Mouse (Mus musculus): ENCODE results near the gene Slc4a1. TPM values are rescaled to one million over a fixed set of nuclear protein-coding genes. Genes with fewer than 3 reads are reported as not detected.

The Slc4a1 gene
- polyA plus RNA-seq, 1 experiment from 2014 or later, result 913 TPM

DNA sequence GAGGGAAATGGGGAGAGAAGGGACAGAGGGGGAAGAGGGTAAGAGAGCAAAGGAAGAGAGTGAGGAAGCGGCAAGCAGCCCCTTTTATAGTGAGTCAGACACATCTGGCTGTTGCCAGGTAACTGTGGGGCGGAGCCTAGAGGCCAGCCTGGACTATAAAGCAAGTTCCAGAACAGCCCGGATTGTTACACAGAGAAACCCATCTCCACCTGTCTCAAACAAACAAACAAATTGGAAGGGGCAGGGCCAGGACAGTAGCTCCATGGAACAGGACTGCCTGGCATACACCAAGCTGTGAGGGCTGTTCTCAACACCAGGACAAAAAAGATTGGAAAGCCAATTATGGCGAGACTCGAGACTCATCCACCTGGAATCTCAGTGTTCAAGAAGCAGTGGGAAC, 19.1 kb downstream of the Slc4a1 start:
- H3K4me3 ChIP-seq, result no peak overlapping the region
- H3K4me1 ChIP-seq, result peaks cover 17% of the 10 kb centered on the region; the same call in 1 of the 2 replicates
- H3K27me3 ChIP-seq (replicated peaks), result peaks cover 16% of the 10 kb centered on the region; the same call in 1 of the 2 replicates
- H3K9ac ChIP-seq, result no peak overlapping the region
- peaks cover 33% of the 10 kb centered on the region for H3K36me3 ChIP-seq
- WGBS (ENCODE audit: insufficient replicate concordance), result 65% methylated on average over 5 of the region's 5 CpGs
- H3K9me3 ChIP-seq (replicated peaks), result no peaks in the 10 kb centered on the region
- H3K27ac ChIP-seq, result peak overlapping the region; percentile 5; the same call in 1 of the 2 replicates
- H3K4me2 ChIP-seq, result no peak overlapping the region
- no peak for ATAC-seq

DNA sequence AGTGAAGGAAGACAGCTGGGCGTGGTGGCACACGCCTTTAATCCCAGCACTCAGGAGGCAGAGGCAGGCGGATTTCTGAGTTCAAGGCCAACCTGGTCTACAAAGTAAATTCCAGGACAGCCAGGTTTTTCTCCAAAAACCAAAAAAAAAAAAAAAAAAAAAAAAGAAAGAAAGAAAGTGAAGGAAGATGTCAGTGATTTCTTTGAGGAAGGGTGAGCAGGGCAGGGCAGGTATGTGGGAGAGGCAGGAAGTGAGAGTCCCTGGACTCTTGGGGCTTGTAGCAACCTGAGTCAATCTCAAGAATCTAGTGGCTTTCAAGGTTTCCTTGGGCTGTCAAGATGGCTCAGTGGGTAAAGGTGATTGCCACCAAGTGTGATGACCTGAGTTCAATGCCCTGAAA, 21.5 kb downstream of the Slc4a1 start:
- Histone ChIP-seq H3K4me2 (no peak overlapping the region), H3K9me3 (replicated peaks) (peaks cover 3% of the 10 kb centered on the region; the same call in 1 of the 2 replicates), H3K27ac (no peak overlapping the region), H3K4me3 (no peak overlapping the region), H3K9ac (no peak overlapping the region), H3K36me3 (peaks cover 9% of the 10 kb centered on the region), H3K27me3 (replicated peaks) (peaks cover 4% of the 10 kb centered on the region; the same call in 1 of the 2 replicates), H3K4me1 (no peaks in the 10 kb centered on the region)
- WGBS (ENCODE audit: insufficient replicate concordance), result 59% methylated on average over 3 of the region's 3 CpGs
- no peak for ATAC-seq

DNA sequence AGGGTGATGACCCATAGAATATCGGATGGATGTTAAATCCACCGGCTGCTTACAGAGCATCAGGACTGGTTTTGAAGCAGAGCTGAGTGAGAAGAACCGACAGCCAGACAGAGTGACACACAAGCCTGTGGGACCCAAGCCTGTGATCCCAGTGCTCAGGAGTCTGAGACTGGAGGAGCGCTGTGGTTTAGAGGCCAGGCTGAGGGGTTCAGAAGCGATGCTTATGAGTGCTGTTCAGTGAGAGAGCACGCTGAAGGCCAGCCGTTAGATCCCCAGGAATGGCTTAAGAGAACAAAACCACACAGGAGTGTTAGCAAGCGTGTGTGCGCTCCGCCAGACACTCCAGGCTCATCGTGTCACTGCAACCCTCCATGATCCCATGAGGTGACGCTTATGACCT, 23.3 kb downstream of the Slc4a1 start:
- no peak overlapping the region for H3K9ac ChIP-seq

DNA sequence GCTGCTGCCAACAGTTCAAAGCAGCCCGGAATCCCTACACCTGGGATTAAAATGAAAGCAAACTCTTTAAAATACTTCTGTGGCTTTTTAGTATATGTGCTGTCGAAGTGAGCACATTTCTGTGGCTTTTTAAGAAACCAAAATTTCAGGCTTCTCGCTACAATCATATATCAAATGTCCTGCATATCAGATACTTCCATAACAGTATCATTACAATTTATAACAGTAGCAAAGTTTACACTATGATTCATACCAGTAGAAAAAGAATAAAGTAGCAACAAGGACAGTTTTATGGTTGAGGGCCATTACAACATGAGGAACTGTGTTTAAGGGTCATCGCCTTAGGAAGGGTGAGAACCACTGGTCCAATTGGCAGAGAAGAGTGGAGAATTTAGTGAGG, 24.9 kb downstream of the Slc4a1 start:
- Histone ChIP-seq H3K27me3 (replicated peaks) (peaks cover 21% of the 10 kb centered on the region; the same call in 1 of the 2 replicates), H3K4me1 (0 out of 2 replicates have a peak, but pooled peaks cover 1% of the 10 kb centered on the region), H3K27ac (no peak overlapping the region), H3K4me2 (no peak overlapping the region), H3K4me3 (no peak overlapping the region), H3K36me3 (no peaks in the 10 kb centered on the region), H3K9me3 (replicated peaks) (peaks cover 3% of the 10 kb centered on the region; the same call in 1 of the 2 replicates), H3K9ac (no peak overlapping the region)
- ATAC-seq, result no peak
- 77% methylated on average over 4 of the region's 4 CpGs for WGBS (ENCODE audit: insufficient replicate concordance)

More for the DNA sequence above, 23.3 kb downstream of the Slc4a1 start:
- Histone ChIP-seq H3K4me3 (no peak overlapping the region), H3K9me3 (replicated peaks) (peaks cover 3% of the 10 kb centered on the region; the same call in 1 of the 2 replicates), H3K36me3 (no peaks in the 10 kb centered on the region), H3K4me1 (no peaks in the 10 kb centered on the region), H3K27ac (no peak overlapping the region), H3K27me3 (replicated peaks) (peaks cover 14% of the 10 kb centered on the region; the same call in 1 of the 2 replicates), H3K4me2 (no peak overlapping the region)
- ATAC-seq, result no peak
- 69% methylated on average over 12 of the region's 12 CpGs for WGBS (ENCODE audit: insufficient replicate concordance)

DNA sequence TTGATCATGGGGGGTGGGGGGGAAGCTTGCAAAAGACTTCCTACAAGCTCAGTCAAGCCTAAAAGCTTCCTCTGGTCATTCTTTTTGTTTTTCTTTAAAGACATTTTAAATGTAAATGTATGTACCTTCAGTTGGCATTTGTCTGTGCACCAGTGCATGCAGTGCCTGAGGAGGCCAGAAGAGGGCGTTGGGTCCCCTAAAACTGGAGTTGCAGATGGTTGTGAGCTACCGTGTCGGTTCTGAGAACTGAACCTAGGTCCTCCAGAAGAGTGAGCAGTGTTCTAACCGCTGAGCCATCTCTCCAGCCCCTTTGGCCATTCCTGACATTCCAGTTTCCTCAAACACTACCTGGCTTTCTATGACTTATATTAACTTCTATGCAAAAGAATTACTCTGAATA, 26.4 kb downstream of the Slc4a1 start:
- 53% methylated on average over 4 of the region's 4 CpGs for WGBS (ENCODE audit: insufficient replicate concordance)
- Histone ChIP-seq H3K4me1 (0 out of 2 replicates have a peak, but pooled peaks cover 4% of the 10 kb centered on the region), H3K9me3 (replicated peaks) (peaks cover 3% of the 10 kb centered on the region; the same call in 1 of the 2 replicates), H3K9ac (no peak overlapping the region), H3K36me3 (no peaks in the 10 kb centered on the region), H3K4me2 (no peak overlapping the region), H3K27me3 (replicated peaks) (peaks cover 29% of the 10 kb centered on the region; the same call in 1 of the 2 replicates), H3K4me3 (no peak overlapping the region), H3K27ac (no peak overlapping the region)
- ATAC-seq, result no peak

GRCm38 (mm10) chr11:102339195-102339594, 26.8 kb downstream of the Slc4a1 start:
- WGBS (ENCODE audit: insufficient replicate concordance), result 81% methylated on average over 11 of the region's 11 CpGs
- no peak for ATAC-seq

GRCm38 (mm10) chr11:102338561-102338960, 27.4 kb downstream of the Slc4a1 start:
- no peak for ATAC-seq
- 25% methylated on average over 3 of the region's 3 CpGs for WGBS (ENCODE audit: insufficient replicate concordance)
- H3K9ac ChIP-seq, result no peak overlapping the region

More at GRCm38 (mm10) chr11:102339195-102339594, 26.8 kb downstream of the Slc4a1 start:
- Histone ChIP-seq H3K27ac (no peak overlapping the region), H3K4me2 (no peak overlapping the region), H3K4me3 (no peak overlapping the region), H3K9me3 (replicated peaks) (peaks cover 3% of the 10 kb centered on the region; the same call in 1 of the 2 replicates), H3K9ac (no peak overlapping the region), H3K27me3 (replicated peaks) (peaks cover 29% of the 10 kb centered on the region; the same call in 1 of the 2 replicates), H3K4me1 (0 out of 2 replicates have a peak, but pooled peaks cover 4% of the 10 kb centered on the region), H3K36me3 (no peaks in the 10 kb centered on the region)

GRCm38 (mm10) chr11:102337921-102338320, 28.1 kb downstream of the Slc4a1 start:
- Histone ChIP-seq H3K4me3 (no peak overlapping the region), H3K9ac (no peak overlapping the region), H3K27me3 (replicated peaks) (peaks cover 29% of the 10 kb centered on the region; the same call in 1 of the 2 replicates), H3K4me2 (no peak overlapping the region), H3K36me3 (no peaks in the 10 kb centered on the region), H3K27ac (no peak overlapping the region), H3K4me1 (0 out of 2 replicates have a peak, but pooled peaks cover 4% of the 10 kb centered on the region), H3K9me3 (replicated peaks) (peaks cover 3% of the 10 kb centered on the region; the same call in 1 of the 2 replicates)
- WGBS (ENCODE audit: insufficient replicate concordance), result 57% methylated on average over 1 of the region's 1 CpGs
- ATAC-seq, result no peak

More at GRCm38 (mm10) chr11:102338561-102338960, 27.4 kb downstream of the Slc4a1 start:
- H3K9me3 ChIP-seq (replicated peaks), result peaks cover 3% of the 10 kb centered on the region; the same call in 1 of the 2 replicates
- H3K27me3 ChIP-seq (replicated peaks), result peaks cover 29% of the 10 kb centered on the region; the same call in 1 of the 2 replicates
- H3K4me2 ChIP-seq, result no peak overlapping the region
- no peak overlapping the region for H3K27ac ChIP-seq
- H3K36me3 ChIP-seq, result no peaks in the 10 kb centered on the region
- no peak overlapping the region for H3K4me3 ChIP-seq
- H3K4me1 ChIP-seq, result 0 out of 2 replicates have a peak, but pooled peaks cover 4% of the 10 kb centered on the region

DNA sequence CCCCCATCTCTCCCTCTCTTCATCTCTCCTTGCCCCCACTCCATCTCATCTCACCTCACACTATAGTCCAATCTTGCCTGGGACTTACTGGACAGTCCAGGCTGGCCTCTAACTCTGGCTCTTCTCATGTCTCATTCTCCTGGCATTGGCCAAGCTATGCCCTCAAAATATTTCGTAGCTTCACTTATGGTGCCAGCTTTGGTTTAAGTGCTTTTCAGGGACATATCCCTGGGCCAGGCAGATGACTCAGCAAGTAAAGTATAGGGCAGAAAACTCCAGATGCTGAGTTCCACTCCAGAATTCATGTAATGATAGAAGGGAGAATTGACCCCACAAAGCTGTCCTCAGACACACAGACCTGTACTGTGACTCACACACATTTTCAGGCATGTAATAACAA, 29.8 kb downstream of the Slc4a1 start:
- 0 out of 2 replicates have a peak, but pooled peaks cover 4% of the 10 kb centered on the region for H3K4me1 ChIP-seq
- no peak overlapping the region for H3K9ac ChIP-seq
- no peak overlapping the region for H3K4me2 ChIP-seq
- peaks cover 29% of the 10 kb centered on the region; the same call in 1 of the 2 replicates for H3K27me3 ChIP-seq (replicated peaks)
- no peak overlapping the region for H3K4me3 ChIP-seq
- no peaks in the 10 kb centered on the region for H3K36me3 ChIP-seq
- WGBS (ENCODE audit: insufficient replicate concordance), result 53% methylated on average over 1 of the region's 1 CpGs
- H3K9me3 ChIP-seq (replicated peaks), result peaks cover 3% of the 10 kb centered on the region; the same call in 1 of the 2 replicates
- no peak overlapping the region for H3K27ac ChIP-seq
- no peak for ATAC-seq

DNA sequence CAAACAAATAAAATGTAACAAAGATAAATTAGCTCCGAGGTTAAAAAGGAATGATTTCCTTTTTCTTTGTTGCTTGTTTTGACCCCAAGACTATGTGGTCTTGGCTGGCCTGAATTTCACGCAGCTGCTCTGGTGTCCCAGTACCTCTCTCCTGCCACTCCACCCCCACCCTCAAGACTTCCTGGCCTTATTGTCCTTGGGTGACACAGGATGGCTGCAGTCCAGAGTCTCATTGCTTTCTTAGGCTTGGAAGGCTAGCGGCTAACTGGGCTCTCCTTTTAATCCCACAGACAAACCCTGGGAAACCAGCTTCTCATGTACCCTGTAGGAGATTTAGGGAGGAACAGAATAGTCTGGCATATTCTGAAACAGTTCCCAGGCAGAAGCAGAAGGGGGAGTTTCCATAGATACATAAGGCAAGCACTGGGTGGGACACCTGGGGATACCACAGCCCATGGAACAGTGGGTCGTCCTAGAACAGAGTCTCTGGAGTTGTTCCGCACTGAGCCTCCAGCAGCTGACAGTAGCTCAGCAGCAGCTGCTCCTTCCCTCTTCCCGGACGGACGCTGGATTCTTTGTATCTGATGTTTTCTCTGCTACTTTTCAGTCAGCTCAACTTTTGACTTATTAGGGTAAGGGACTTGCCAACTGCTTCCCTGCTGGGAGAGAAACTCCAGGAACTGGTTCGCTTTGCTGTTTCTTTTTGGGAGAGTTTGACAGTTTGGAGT, 30.9 kb downstream of the Slc4a1 start:
- Histone ChIP-seq H3K9ac (no peak overlapping the region), H3K4me1 (0 out of 2 replicates have a peak, but pooled peaks cover 4% of the 10 kb centered on the region), H3K9me3 (replicated peaks) (peaks cover 3% of the 10 kb centered on the region; the same call in 1 of the 2 replicates), H3K4me3 (no peak overlapping the region), H3K36me3 (no peaks in the 10 kb centered on the region), H3K27ac (no peak overlapping the region), H3K27me3 (replicated peaks) (peaks cover 33% of the 10 kb centered on the region), H3K4me2 (no peak overlapping the region)
- ATAC-seq, result no peak
- 42% methylated on average over 9 of the region's 9 CpGs for WGBS (ENCODE audit: insufficient replicate concordance)

- no peak for ATAC-seq
- WGBS (ENCODE audit: insufficient replicate concordance), result 46% methylated on average over 4 of the region's 4 CpGs
- H3K27me3 ChIP-seq (replicated peaks), result peaks cover 24% of the 10 kb centered on the region
- 0 out of 2 replicates have a peak, but pooled peaks cover 4% of the 10 kb centered on the region for H3K4me1 ChIP-seq
- H3K9ac ChIP-seq, result no peak overlapping the region
- H3K4me2 ChIP-seq, result no peak overlapping the region
- H3K27ac ChIP-seq, result no peak overlapping the region
- H3K36me3 ChIP-seq, result no peaks in the 10 kb centered on the region
- no peaks in the 10 kb centered on the region for H3K9me3 ChIP-seq (replicated peaks)
- no peak overlapping the region for H3K4me3 ChIP-seq
Observed at GRCm38 (mm10) chr11:102334010-102334409, 32.0 kb downstream of the Slc4a1 start.

DNA sequence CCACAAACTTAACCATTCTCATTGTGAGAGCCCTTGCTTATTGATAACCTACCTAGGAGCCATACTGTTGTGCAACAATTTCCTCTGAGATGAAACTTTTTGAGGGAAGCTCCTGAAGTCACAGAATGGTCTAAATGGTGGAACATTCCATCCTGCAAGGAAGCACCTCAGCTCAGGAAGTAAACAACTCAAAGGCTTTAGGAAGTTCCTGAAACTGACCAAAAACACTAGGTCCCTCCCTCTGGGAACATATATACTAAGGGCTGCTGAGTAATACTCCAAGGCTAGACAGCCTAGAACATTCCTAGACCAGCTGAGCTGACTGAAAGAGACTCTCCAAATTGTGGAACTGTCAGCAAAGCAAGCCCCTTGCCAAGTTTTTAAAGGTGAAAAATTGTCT, 32.9 kb downstream of the Slc4a1 start:
- no peak for ATAC-seq
- no peak overlapping the region for H3K27ac ChIP-seq
- H3K4me2 ChIP-seq, result no peak overlapping the region
- no peak overlapping the region for H3K9ac ChIP-seq
- H3K27me3 ChIP-seq (replicated peaks), result peaks cover 28% of the 10 kb centered on the region
- H3K4me3 ChIP-seq, result no peak overlapping the region
- 0 out of 2 replicates have a peak, but pooled peaks cover 4% of the 10 kb centered on the region for H3K4me1 ChIP-seq
- no peaks in the 10 kb centered on the region for H3K9me3 ChIP-seq (replicated peaks)
- no peaks in the 10 kb centered on the region for H3K36me3 ChIP-seq
